Mouse (Mus musculus): ENCODE measurements at regions not wholly inside any gene's neighbourhood (a gene's known extent, or its start where the extent isn't known, plus 50 kb on each side); places are given as distances from the start of the nearest gene placed in this dataset.

DNA sequence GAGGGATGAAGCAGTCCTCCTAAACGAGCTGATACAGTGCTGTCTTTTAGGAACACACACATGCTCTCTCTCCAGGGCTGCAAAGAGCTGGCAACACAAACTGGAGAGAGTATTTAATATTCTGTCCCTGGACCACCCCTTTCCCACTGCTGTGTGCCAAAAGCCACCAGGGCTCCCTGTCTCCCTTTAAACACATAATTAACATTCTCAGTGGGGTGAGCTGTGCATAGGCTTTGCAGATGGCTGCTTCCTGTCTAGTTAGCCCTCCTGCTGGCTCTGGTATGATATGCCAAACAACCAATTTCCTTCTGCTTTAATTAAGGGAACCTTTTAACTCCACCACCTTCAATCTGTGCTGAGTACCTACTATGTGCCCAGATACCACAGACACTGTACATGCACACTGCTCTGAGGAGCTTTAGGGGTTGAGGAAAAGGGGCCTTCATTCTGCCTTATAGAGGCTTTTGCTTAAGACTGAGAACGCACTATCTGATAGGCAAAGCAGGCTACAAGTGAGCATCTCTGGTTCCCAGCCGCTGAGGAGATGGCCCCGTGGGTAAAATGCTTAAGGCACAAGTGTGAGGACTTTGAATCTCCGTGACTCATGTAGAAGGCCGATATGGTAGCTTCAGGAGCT, 222.9 kb upstream of the Lmcd1 start:
- 57% methylated on average over 6 of the region's 6 CpGs for WGBS
- H3K27ac ChIP-seq (replicated peaks), result no peak overlapping the region
- H3K36me3 ChIP-seq, result no peaks in the 10 kb centered on the region
- no peak overlapping the region for H3K4me2 ChIP-seq
- no peaks in the 10 kb centered on the region for H3K27me3 ChIP-seq (replicated peaks)
- H3K4me1 ChIP-seq, result no peaks in the 10 kb centered on the region
- H3K4me3 ChIP-seq, result no peak overlapping the region
- no peak overlapping the region for H3K9ac ChIP-seq
- ATAC-seq (ENCODE audit: extremely low read depth, insufficient number of reproducible peaks, low FRiP score, low TSS enrichment), result no peak
- H3K9me3 ChIP-seq, result no peaks in the 10 kb centered on the region

DNA sequence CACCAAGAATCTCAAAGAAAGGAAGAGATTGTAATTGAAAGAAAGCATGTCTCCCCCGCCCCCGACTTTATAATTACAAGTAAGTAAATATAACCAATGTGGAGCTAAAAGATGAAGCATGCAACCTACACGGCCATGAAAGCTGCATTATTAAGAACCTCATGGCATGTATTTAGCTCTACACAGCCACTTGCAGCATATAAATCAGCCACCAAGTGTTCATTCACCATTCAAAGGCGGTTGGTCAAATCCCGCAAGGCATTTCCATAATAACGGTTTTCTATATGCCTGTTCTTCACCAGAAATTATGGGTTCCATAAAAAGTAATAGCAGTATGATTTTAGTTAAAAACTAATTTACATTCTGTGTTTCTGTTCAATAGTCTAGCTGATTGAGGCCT, 221.4 kb upstream of the Lmcd1 start:
- no peaks in the 10 kb centered on the region for H3K27me3 ChIP-seq (replicated peaks)
- H3K9me3 ChIP-seq, result no peaks in the 10 kb centered on the region
- no peaks in the 10 kb centered on the region for H3K36me3 ChIP-seq
- no peak overlapping the region for H3K4me3 ChIP-seq
- no peak overlapping the region for H3K27ac ChIP-seq (replicated peaks)
- ATAC-seq (ENCODE audit: extremely low read depth, insufficient number of reproducible peaks, low FRiP score, low TSS enrichment), result no peak
- no peak overlapping the region for H3K9ac ChIP-seq
- H3K4me2 ChIP-seq, result no peak overlapping the region
- no peaks in the 10 kb centered on the region for H3K4me1 ChIP-seq
- 87% methylated on average over 6 of the region's 6 CpGs for WGBS

DNA sequence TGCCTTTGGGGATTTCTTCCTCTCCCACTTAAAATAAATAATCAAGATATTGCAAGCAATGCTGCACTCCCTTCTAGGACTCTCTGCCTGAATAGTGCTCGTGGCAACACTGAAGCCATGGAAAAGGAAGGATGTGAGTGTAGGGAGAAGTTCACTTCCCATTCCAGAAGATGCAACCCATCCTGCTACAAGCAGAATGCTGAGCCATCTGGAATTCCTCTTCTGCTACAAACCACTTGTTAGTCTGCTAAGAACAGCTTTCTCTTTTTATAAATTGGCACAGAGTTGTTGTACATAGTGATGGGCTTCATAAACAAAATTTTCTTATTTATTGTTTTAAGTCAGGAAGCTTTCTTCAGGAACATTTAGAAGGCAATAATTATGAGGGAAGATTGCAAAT, 215.7 kb upstream of the Lmcd1 start:
- Histone ChIP-seq H3K9ac (no peak overlapping the region), H3K27ac (replicated peaks) (no peak overlapping the region), H3K4me3 (no peak overlapping the region), H3K4me2 (no peak overlapping the region), H3K9me3 (no peaks in the 10 kb centered on the region), H3K36me3 (no peaks in the 10 kb centered on the region), H3K27me3 (replicated peaks) (no peaks in the 10 kb centered on the region), H3K4me1 (no peaks in the 10 kb centered on the region)
- WGBS, result 34% methylated on average over 1 of the region's 1 CpGs
- ATAC-seq (ENCODE audit: extremely low read depth, insufficient number of reproducible peaks, low FRiP score, low TSS enrichment), result no peak

DNA sequence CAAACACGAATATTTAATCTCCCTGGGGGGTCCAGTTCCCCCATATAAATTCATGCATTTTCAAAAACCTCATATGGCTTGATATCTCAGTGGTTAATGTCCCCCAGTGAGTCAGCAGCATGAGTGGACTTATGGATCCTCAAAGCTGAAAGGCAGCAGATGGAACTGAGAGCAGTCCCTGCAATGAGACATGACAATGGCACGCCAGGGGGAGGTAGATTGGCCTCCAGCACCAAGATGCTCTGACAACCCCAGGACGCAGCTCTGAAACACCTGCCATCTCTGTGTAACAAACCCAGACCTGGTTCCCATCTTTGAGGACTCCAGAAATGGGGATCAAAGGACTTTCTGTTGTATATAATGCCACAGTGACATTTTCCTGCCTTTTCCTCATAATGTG, 210.6 kb upstream of the Lmcd1 start:
- Histone ChIP-seq H3K27me3 (replicated peaks) (no peaks in the 10 kb centered on the region), H3K27ac (replicated peaks) (no peak overlapping the region), H3K9ac (no peak overlapping the region), H3K4me3 (no peak overlapping the region), H3K36me3 (no peaks in the 10 kb centered on the region), H3K9me3 (no peaks in the 10 kb centered on the region), H3K4me2 (no peak overlapping the region), H3K4me1 (no peaks in the 10 kb centered on the region)
- ATAC-seq (ENCODE audit: extremely low read depth, insufficient number of reproducible peaks, low FRiP score, low TSS enrichment), result no peak
- 62% methylated on average over 3 of the region's 3 CpGs for WGBS

DNA sequence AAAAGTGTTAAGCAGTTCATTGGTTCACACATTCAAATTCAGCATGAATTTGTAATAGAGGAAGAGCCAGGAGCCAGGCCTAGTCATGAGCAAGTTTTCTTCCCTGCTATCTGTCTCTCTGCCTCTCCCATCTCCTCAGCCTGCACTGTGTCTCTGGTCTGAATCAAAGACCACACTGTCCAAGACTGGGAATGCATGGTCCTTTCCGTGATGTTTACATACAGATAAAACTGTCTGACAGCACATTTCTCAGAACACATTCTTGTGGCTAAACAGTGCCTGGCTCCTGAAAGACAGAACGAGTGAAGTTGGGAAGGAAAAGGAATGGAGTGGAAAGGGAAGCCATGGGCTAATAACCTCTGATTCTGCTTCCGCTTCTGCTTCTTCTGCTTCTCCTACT, 183.0 kb upstream of the Lmcd1 start:
- Histone ChIP-seq H3K27me3 (replicated peaks) (no peaks in the 10 kb centered on the region), H3K36me3 (no peaks in the 10 kb centered on the region), H3K4me3 (no peak overlapping the region), H3K27ac (replicated peaks) (no peak overlapping the region), H3K9ac (no peak overlapping the region), H3K4me2 (no peak overlapping the region), H3K9me3 (no peaks in the 10 kb centered on the region), H3K4me1 (no peaks in the 10 kb centered on the region)
- ATAC-seq (ENCODE audit: extremely low read depth, insufficient number of reproducible peaks, low FRiP score, low TSS enrichment), result no peak
- WGBS, result 52% methylated on average over 3 of the region's 3 CpGs

DNA sequence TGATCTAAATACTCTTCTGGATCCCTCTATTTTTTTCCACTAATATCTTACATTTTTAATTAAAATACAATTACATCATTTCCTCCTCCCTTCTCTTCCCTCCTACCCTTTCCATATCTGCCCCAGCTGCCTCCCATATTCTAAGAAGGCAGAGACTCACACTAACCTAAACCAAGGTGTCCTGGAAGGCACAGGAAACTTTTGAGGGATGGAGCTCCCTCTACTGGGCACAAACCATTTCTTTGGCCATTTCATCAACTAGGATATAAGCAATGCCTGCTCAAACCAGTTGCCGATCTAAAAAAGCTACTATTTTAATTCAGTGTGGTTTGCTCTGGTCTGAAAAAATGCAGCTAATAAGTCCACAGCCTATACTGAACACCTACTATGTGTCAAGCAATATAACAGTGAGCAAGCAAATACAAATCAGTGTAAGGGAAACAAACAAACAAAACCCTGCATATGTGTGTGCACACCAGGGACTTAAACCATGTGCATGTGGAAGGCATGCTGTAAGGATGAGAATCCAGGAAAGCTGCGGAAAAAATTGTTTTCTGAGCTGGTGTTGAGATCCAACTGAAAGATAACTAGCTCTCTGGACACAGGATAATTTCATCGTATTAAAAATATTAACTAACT, 182.3 kb upstream of the Lmcd1 start:
- no peaks in the 10 kb centered on the region for H3K36me3 ChIP-seq
- 49% methylated on average over 3 of the region's 3 CpGs for WGBS
- ATAC-seq (ENCODE audit: extremely low read depth, insufficient number of reproducible peaks, low FRiP score, low TSS enrichment), result no peak
- no peak overlapping the region for H3K27ac ChIP-seq (replicated peaks)
- no peaks in the 10 kb centered on the region for H3K27me3 ChIP-seq (replicated peaks)
- H3K9ac ChIP-seq, result no peak overlapping the region
- H3K4me2 ChIP-seq, result no peak overlapping the region
- H3K4me3 ChIP-seq, result no peak overlapping the region
- no peaks in the 10 kb centered on the region for H3K9me3 ChIP-seq
- H3K4me1 ChIP-seq, result no peaks in the 10 kb centered on the region

DNA sequence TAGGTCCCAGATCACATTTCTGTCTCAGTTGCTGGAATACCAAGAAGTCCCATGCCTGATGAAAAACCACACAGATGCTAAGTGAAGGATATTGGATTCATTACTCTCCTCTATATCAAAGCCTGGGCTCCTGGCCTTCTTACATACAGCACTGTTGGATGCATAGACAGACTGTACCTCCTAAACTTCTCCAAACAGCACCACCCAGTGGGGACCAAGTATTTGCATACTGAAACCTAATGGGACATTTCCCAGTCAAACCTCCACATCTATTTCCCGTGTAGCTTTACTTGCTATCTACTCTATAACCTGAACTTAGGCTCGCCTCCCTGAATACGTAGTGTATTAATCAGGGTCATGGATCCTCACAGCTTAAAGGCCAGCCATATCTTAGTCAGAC, 180.3 kb upstream of the Lmcd1 start:
- no peak overlapping the region for H3K4me3 ChIP-seq
- no peaks in the 10 kb centered on the region for H3K27me3 ChIP-seq (replicated peaks)
- H3K27ac ChIP-seq (replicated peaks), result no peak overlapping the region
- no peaks in the 10 kb centered on the region for H3K9me3 ChIP-seq
- ATAC-seq (ENCODE audit: extremely low read depth, insufficient number of reproducible peaks, low FRiP score, low TSS enrichment), result no peak
- no peaks in the 10 kb centered on the region for H3K4me1 ChIP-seq
- no peak overlapping the region for H3K9ac ChIP-seq
- H3K36me3 ChIP-seq, result no peaks in the 10 kb centered on the region
- 64% methylated on average over 3 of the region's 3 CpGs for WGBS
- no peak overlapping the region for H3K4me2 ChIP-seq

DNA sequence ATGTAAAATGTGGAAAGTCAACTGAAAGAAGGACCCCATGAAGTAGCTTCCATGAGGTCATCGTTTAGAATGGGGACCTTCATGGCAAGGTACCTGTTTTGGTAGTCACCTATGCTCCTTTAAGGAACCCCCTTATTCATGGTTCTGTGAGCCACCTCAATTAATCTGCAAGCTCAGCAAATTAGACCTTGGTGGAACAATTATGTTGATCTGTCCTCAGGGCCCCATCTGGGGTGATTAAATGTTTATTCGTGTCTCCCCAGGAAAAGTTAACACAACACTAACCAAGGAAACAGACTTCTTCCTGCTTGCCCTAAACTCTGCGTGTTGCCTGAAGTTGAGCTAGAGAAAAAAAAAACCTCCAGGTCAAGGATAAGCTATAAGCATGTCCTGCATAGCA, 175.9 kb upstream of the Lmcd1 start:
- no peaks in the 10 kb centered on the region for H3K4me1 ChIP-seq
- no peaks in the 10 kb centered on the region for H3K27me3 ChIP-seq (replicated peaks)
- H3K27ac ChIP-seq (replicated peaks), result no peak overlapping the region
- no peak overlapping the region for H3K4me3 ChIP-seq
- no peak for ATAC-seq (ENCODE audit: extremely low read depth, insufficient number of reproducible peaks, low FRiP score, low TSS enrichment)
- WGBS, result 70% methylated on average over 3 of the region's 3 CpGs
- H3K4me2 ChIP-seq, result no peak overlapping the region
- no peaks in the 10 kb centered on the region for H3K9me3 ChIP-seq
- H3K36me3 ChIP-seq, result no peaks in the 10 kb centered on the region
- no peak overlapping the region for H3K9ac ChIP-seq

DNA sequence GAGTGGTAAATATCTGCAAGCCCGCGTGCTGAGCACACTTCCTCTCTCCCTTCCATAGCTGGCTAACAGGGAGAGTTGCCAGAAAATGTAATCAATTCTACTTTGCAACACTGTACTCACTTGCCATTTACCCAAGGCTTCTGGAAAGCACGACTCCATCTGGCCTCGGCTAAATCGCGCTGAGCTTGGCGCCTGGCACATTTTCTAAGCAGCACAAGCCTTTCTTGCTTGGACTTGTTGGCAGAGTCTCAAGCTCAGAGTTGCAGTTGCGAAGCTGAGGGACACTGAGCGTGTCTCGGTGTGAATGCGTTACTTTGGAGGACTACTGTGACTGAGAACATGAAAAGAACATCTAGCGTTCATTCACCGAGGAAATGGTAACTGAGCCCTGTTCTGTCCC, 164.9 kb upstream of the Lmcd1 start:
- WGBS, result 75% methylated on average over 13 of the region's 13 CpGs
- Histone ChIP-seq H3K36me3 (no peaks in the 10 kb centered on the region), H3K4me2 (no peak overlapping the region), H3K4me3 (no peak overlapping the region), H3K27me3 (replicated peaks) (no peaks in the 10 kb centered on the region), H3K27ac (replicated peaks) (no peak overlapping the region), H3K9ac (no peak overlapping the region), H3K9me3 (no peaks in the 10 kb centered on the region), H3K4me1 (no peaks in the 10 kb centered on the region)
- no peak for ATAC-seq (ENCODE audit: extremely low read depth, insufficient number of reproducible peaks, low FRiP score, low TSS enrichment)

DNA sequence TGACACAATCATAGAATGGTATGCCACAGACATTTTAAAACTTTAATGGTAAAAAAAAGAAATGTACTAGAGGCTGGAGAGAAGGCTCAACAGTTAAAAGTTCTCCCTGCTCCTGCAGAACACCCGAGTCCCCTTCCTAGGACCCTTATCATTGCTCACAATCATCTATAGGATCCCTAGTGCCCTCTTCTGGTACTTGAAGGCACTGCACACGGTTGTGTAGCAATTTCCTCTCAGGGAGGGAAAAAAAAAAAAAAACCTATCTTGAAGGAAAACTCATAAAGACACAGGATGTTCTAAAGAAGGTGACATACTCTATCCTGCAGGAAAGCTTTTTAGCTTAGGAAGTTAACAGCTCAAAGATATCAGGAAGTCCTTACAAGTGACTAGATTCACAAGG, 154.4 kb upstream of the Lmcd1 start:
- Histone ChIP-seq H3K9me3 (no peaks in the 10 kb centered on the region), H3K4me2 (no peak overlapping the region), H3K4me1 (no peaks in the 10 kb centered on the region), H3K4me3 (no peak overlapping the region), H3K27me3 (replicated peaks) (no peaks in the 10 kb centered on the region), H3K36me3 (no peaks in the 10 kb centered on the region), H3K27ac (replicated peaks) (no peak overlapping the region), H3K9ac (no peak overlapping the region)
- WGBS, result 31% methylated on average over 2 of the region's 2 CpGs
- no peak for ATAC-seq (ENCODE audit: extremely low read depth, insufficient number of reproducible peaks, low FRiP score, low TSS enrichment)

DNA sequence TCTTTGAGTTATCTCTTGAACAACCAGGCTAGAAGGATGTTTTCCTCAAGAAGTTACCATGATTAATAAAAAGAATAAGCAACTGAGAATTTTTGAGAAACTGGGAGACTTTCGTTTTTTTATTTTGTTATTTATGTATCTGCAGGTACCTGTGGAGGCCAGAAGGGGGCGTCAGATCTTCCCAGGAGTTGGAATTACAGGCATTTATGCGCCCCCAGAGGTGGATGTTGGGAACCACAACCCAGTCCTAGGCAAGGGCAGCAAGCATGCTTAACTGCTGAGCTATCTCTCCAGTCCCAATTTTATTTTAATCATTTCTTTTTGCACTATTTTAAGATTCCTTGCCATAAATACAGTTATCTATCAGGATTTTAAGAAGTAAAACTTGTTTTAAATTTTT, 140.0 kb upstream of the Lmcd1 start:
- H3K4me2 ChIP-seq, result no peak overlapping the region
- no peak overlapping the region for H3K9ac ChIP-seq
- WGBS, result 18% methylated on average over 3 of the region's 3 CpGs
- no peak for ATAC-seq (ENCODE audit: extremely low read depth, insufficient number of reproducible peaks, low FRiP score, low TSS enrichment)
- no peak overlapping the region for H3K27ac ChIP-seq (replicated peaks)
- H3K27me3 ChIP-seq (replicated peaks), result no peaks in the 10 kb centered on the region
- H3K4me1 ChIP-seq, result no peaks in the 10 kb centered on the region
- no peaks in the 10 kb centered on the region for H3K9me3 ChIP-seq
- no peak overlapping the region for H3K4me3 ChIP-seq
- H3K36me3 ChIP-seq, result no peaks in the 10 kb centered on the region

DNA sequence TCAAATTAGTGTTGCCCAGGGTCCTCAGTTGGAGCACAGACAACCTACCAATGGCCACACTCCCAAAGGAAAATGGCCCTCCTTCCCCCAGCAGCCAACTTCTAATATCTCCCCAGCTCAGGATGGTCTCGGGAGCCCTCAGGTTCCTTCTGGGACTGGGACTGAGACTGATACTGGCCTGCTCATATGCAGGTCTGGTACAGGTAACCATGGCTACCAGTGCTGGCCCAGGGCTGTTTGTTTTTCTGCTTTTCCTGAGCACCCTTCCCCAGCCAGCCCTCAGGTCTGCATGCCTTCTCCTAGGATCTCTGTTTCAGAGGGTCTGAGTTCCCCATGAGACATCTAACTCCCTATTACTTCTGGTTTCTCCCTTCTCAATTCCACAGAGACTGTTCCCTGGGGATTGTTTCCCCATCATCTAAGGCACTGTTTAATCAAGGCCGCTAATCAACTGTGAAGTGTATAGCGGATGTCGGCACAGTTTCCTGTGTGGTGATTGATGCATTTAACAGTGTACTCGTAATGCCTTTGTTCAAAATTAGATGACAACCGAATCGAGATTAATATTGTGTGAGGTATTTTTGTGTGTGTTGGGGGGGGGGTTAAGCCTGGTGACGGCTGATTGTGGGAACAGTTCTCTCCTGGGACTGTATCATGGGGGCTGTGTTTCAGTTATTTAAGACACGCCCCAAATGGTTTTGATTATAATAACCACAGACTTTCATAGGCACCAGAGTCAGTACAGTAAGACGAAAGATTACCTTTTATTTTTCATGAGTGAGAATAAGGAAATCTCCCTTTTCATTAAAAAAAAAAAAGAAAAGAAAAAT, 120.8 kb upstream of the Lmcd1 start:
- Histone ChIP-seq H3K4me3 (no peak overlapping the region), H3K9ac (no peak overlapping the region), H3K27ac (replicated peaks) (no peak overlapping the region), H3K27me3 (replicated peaks) (no peaks in the 10 kb centered on the region), H3K4me2 (no peak overlapping the region), H3K4me1 (no peaks in the 10 kb centered on the region), H3K9me3 (no peaks in the 10 kb centered on the region), H3K36me3 (no peaks in the 10 kb centered on the region)
- 59% methylated on average over 10 of the region's 10 CpGs for WGBS
- ATAC-seq (ENCODE audit: extremely low read depth, insufficient number of reproducible peaks, low FRiP score, low TSS enrichment), result no peak
